Mouse (Mus musculus) lung, postnatal 0 days (tissue): ENCODE measurements around the gene Gm16181.

Experiments used
- CTCF ChIP-seq: IDR thresholded peaks from 2 replicates; pipeline ENCODE4 v1.5.1; 2016; ENCODE audit warnings: antibody characterized with exemption, mild to moderate bottlenecking
- EP300 ChIP-seq: IDR thresholded peaks from 2 replicates; pipeline ENCODE4 v1.6.1; 2016; ENCODE audit warnings: antibody characterized with exemption, mild to moderate bottlenecking, control low read depth

DNA sequence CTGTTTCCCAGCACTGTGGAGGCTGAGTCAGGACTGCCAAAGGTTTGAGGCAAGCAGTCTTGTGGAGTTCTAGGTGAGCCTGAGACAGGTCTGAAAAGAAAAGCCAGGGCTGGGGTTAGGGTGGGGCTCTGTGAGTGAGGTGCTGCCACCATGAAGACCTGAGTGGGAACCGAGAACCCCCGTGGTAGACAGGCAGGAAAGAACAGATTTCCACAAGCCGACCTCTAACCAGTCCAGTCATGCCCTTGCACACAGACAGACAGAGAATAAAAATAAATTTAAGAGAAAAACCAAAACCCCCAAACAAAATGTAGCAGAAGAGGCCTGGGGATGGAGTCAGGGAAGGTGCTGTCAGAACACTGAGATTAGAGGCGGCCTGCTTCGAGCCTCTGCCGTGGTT is 45.3 kb upstream of the Gm16181 start:
- no peak for TF ChIP-seq CTCF
- no peak for TF ChIP-seq EP300
